Mouse (Mus musculus): Measurements from ENCODE around the gene Abcc9. TPM values are rescaled to one million over a fixed set of nuclear protein-coding genes. Genes with fewer than 3 reads are reported as not detected.
"Not testable (repeated sequence)": the region's sequence is repeated elsewhere in the genome, so short reads cannot be mapped to it uniquely, and the experiment has no call there.

The Abcc9 gene
- polyA plus RNA-seq, 1 experiment from 2014 or later, result 1.5 TPM

- Histone ChIP-seq H3K36me3 (replicated peaks) (no peaks in the 10 kb centered on the region), H3K9me3 (no peaks in the 10 kb centered on the region), H3K27ac (replicated peaks) (no peak overlapping the region), H3K4me1 (peaks cover 9% of the 10 kb centered on the region; the same call in 1 of the 2 replicates), H3K27me3 (replicated peaks; ENCODE audit: low read depth, poor library complexity, severe bottlenecking) (peaks cover 26% of the 10 kb centered on the region), H3K4me3 (no peak overlapping the region)
- no peak for DNase-seq (ENCODE audit: low spot score)
- WGBS, result 68% methylated on average over 8 of the region's 8 CpGs
These were observed 1.4 kb downstream of the Abcc9 start for GRCm38 (mm10) chr6:142700753-142701152.

GRCm38 (mm10) chr6:142692085-142692484 lies 10.0 kb downstream of the Abcc9 start:
- DNase-seq (ENCODE audit: low spot score), result no peak
- Histone ChIP-seq H3K27me3 (replicated peaks; ENCODE audit: low read depth, poor library complexity, severe bottlenecking) (no peaks in the 10 kb centered on the region), H3K4me1 (no peaks in the 10 kb centered on the region), H3K36me3 (replicated peaks) (no peaks in the 10 kb centered on the region), H3K27ac (replicated peaks) (no peak overlapping the region), H3K4me3 (no peak overlapping the region), H3K9me3 (no peaks in the 10 kb centered on the region)
- WGBS, result 68% methylated on average over 5 of the region's 5 CpGs

- Histone ChIP-seq H3K27ac (replicated peaks) (no peak overlapping the region), H3K4me3 (no peak overlapping the region), H3K27me3 (replicated peaks; ENCODE audit: low read depth, poor library complexity, severe bottlenecking) (no peaks in the 10 kb centered on the region), H3K4me1 (no peaks in the 10 kb centered on the region), H3K36me3 (replicated peaks) (no peaks in the 10 kb centered on the region), H3K9me3 (no peaks in the 10 kb centered on the region)
- DNase-seq (ENCODE audit: low spot score), result no peak
- WGBS, result 90% methylated on average over 11 of the region's 11 CpGs
These were observed 12.4 kb downstream of the Abcc9 start for GRCm38 (mm10) chr6:142689673-142690072.

GRCm38 (mm10) chr6:142682985-142683691 lies 19.0 kb downstream of the Abcc9 start:
- H3K4me3 ChIP-seq, result no peak overlapping the region
- H3K4me1 ChIP-seq, result no peaks in the 10 kb centered on the region
- no peaks in the 10 kb centered on the region for H3K36me3 ChIP-seq (replicated peaks)
- 86% methylated on average over 7 of the region's 7 CpGs for WGBS
- H3K27me3 ChIP-seq (replicated peaks; ENCODE audit: low read depth, poor library complexity, severe bottlenecking), result no peaks in the 10 kb centered on the region
- DNase-seq (ENCODE audit: low spot score), result no peak
- no peaks in the 10 kb centered on the region for H3K9me3 ChIP-seq
- H3K27ac ChIP-seq (replicated peaks), result no peak overlapping the region

GRCm38 (mm10) chr6:142670021-142670420 lies 32.1 kb downstream of the Abcc9 start:
- Histone ChIP-seq H3K27ac (replicated peaks) (no peak overlapping the region), H3K4me1 (no peaks in the 10 kb centered on the region), H3K36me3 (replicated peaks) (no peaks in the 10 kb centered on the region), H3K27me3 (replicated peaks; ENCODE audit: low read depth, poor library complexity, severe bottlenecking) (no peaks in the 10 kb centered on the region), H3K9me3 (no peaks in the 10 kb centered on the region), H3K4me3 (no peak overlapping the region)
- WGBS, result 95% methylated on average over 2 of the region's 2 CpGs
- DNase-seq (ENCODE audit: low spot score), result no peak

- Histone ChIP-seq H3K4me1 (no peaks in the 10 kb centered on the region), H3K27ac (replicated peaks) (no peak overlapping the region), H3K9me3 (no peaks in the 10 kb centered on the region), H3K4me3 (no peak overlapping the region), H3K27me3 (replicated peaks; ENCODE audit: low read depth, poor library complexity, severe bottlenecking) (no peaks in the 10 kb centered on the region), H3K36me3 (replicated peaks) (no peaks in the 10 kb centered on the region)
- WGBS, result 95% methylated on average over 6 of the region's 6 CpGs
- no peak for DNase-seq (ENCODE audit: low spot score)
These were observed 32.8 kb downstream of the Abcc9 start for GRCm38 (mm10) chr6:142669343-142669742.

- H3K4me3 ChIP-seq, result no peak overlapping the region
- H3K27me3 ChIP-seq (replicated peaks; ENCODE audit: low read depth, poor library complexity, severe bottlenecking), result no peaks in the 10 kb centered on the region
- H3K9me3 ChIP-seq, result no peaks in the 10 kb centered on the region
- 91% methylated on average over 6 of the region's 6 CpGs for WGBS
- DNase-seq (ENCODE audit: low spot score), result no peak
- no peaks in the 10 kb centered on the region for H3K36me3 ChIP-seq (replicated peaks)
- H3K4me1 ChIP-seq, result no peaks in the 10 kb centered on the region
- H3K27ac ChIP-seq (replicated peaks), result no peak overlapping the region
These were observed 33.3 kb downstream of the Abcc9 start for GRCm38 (mm10) chr6:142668831-142669230.

GRCm38 (mm10) chr6:142668419-142668766 lies 33.7 kb downstream of the Abcc9 start:
- Histone ChIP-seq H3K9me3 (no peaks in the 10 kb centered on the region), H3K4me3 (no peak overlapping the region)
- 53% methylated on average over 1 of the region's 1 CpGs for WGBS

GRCm38 (mm10) chr6:142667701-142668418 lies 34.3 kb downstream of the Abcc9 start:
- WGBS, result 85% methylated on average over 7 of the region's 7 CpGs
- no peaks in the 10 kb centered on the region for H3K36me3 ChIP-seq (replicated peaks)

More at GRCm38 (mm10) chr6:142668419-142668766, 33.7 kb downstream of the Abcc9 start:
- Histone ChIP-seq H3K27me3 (replicated peaks; ENCODE audit: low read depth, poor library complexity, severe bottlenecking) (no peaks in the 10 kb centered on the region), H3K36me3 (replicated peaks) (no peaks in the 10 kb centered on the region), H3K4me1 (no peaks in the 10 kb centered on the region), H3K27ac (replicated peaks) (no peak overlapping the region)
- DNase-seq (ENCODE audit: low spot score), result no peak

GRCm38 (mm10) chr6:142662056-142662455 lies 40.1 kb downstream of the Abcc9 start:
- H3K4me3 ChIP-seq; H3K4me1 ChIP-seq; H3K27ac ChIP-seq (replicated peaks); H3K9me3 ChIP-seq; DNase-seq (ENCODE audit: low spot score); H3K27me3 ChIP-seq (replicated peaks; ENCODE audit: low read depth, poor library complexity, severe bottlenecking); H3K36me3 ChIP-seq (replicated peaks): not testable (repeated sequence)
- WGBS, result 92% methylated on average over 3 of the region's 3 CpGs

More at GRCm38 (mm10) chr6:142667701-142668418, 34.3 kb downstream of the Abcc9 start:
- no peak overlapping the region for H3K4me3 ChIP-seq
- DNase-seq (ENCODE audit: low spot score), result no peak
- no peaks in the 10 kb centered on the region for H3K9me3 ChIP-seq
- no peaks in the 10 kb centered on the region for H3K4me1 ChIP-seq
- H3K27ac ChIP-seq (replicated peaks), result no peak overlapping the region
- H3K27me3 ChIP-seq (replicated peaks; ENCODE audit: low read depth, poor library complexity, severe bottlenecking), result no peaks in the 10 kb centered on the region

- no peaks in the 10 kb centered on the region for H3K4me1 ChIP-seq
- DNase-seq (ENCODE audit: low spot score), result peak; percentile 41
- no peak overlapping the region for H3K4me3 ChIP-seq
- H3K36me3 ChIP-seq (replicated peaks), result no peaks in the 10 kb centered on the region
- 53% methylated on average over 5 of the region's 5 CpGs for WGBS
- no peaks in the 10 kb centered on the region for H3K9me3 ChIP-seq
- H3K27ac ChIP-seq (replicated peaks), result no peak overlapping the region
- H3K27me3 ChIP-seq (replicated peaks; ENCODE audit: low read depth, poor library complexity, severe bottlenecking), result no peaks in the 10 kb centered on the region
These were observed 43.1 kb downstream of the Abcc9 start for GRCm38 (mm10) chr6:142659038-142659437.

- no peak overlapping the region for H3K27ac ChIP-seq (replicated peaks)
- 55% methylated on average over 5 of the region's 5 CpGs for WGBS
- no peaks in the 10 kb centered on the region for H3K36me3 ChIP-seq (replicated peaks)
- no peak overlapping the region for H3K4me3 ChIP-seq
- no peaks in the 10 kb centered on the region for H3K9me3 ChIP-seq
- H3K27me3 ChIP-seq (replicated peaks; ENCODE audit: low read depth, poor library complexity, severe bottlenecking), result no peaks in the 10 kb centered on the region
- no peak for DNase-seq (ENCODE audit: low spot score)
- H3K4me1 ChIP-seq, result peaks cover 4% of the 10 kb centered on the region; the same call in 1 of the 2 replicates
These were observed 47.6 kb downstream of the Abcc9 start for GRCm38 (mm10) chr6:142654561-142654960.

GRCm38 (mm10) chr6:142652175-142652574 lies 49.9 kb downstream of the Abcc9 start:
- Histone ChIP-seq H3K27ac (replicated peaks) (no peak overlapping the region), H3K4me3 (no peak overlapping the region), H3K9me3 (no peaks in the 10 kb centered on the region), H3K4me1 (peaks cover 4% of the 10 kb centered on the region; the same call in 1 of the 2 replicates), H3K36me3 (replicated peaks) (no peaks in the 10 kb centered on the region), H3K27me3 (replicated peaks; ENCODE audit: low read depth, poor library complexity, severe bottlenecking) (no peaks in the 10 kb centered on the region)
- DNase-seq (ENCODE audit: low spot score), result no peak
- 60% methylated on average over 1 of the region's 1 CpGs for WGBS
